Mouse (Mus musculus) skeletal muscle tissue, adult 2 months (tissue): ENCODE measurements around the gene Ggt5.

Experiments
- DNase-seq: peaks from one replicate; pipeline ENCODE4 v3.0.0-alpha.2; 2012; ENCODE audit warnings: low read depth, low spot score

The Ggt5 gene

DNA sequence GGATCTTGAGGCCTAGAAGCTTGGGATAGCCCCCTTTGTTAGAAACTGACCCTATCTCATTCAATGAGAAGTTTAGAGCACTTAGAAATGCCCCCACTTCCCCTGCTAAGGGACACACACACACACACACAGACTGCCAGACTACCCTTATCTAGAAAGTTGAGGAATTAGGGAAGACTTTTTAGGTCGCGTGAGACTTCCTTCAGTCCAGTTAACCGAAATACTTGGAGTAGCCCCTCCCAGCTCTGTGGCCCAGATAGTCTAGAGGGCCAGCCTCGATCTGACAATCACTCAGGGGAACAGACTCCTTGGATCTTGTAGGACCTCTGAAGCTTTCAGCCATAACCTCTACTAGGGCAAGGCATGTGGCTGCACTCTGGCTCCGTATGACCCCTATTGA is 21.1 kb upstream of the Ggt5 start:
- DNase-seq = no peak

DNA sequence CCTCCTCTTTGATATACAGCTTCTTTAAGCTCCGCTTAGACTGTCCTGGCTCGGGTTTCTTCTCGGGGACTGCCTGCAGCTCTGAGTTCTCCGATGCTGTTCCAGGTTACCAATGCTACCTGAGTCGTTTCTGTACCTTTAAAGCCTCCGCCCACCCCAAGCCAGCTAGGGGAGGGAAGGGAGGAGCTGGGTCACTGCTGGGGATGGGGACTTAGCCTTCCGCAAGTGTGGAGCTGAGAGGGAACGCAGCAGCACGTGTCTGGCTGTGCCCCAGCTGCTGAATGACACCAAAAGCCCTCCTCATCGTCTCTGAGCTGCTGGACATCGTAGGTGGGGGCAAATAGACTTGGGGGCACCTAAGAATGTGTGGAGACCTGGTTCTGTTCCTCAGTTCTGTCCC is 20.7 kb upstream of the Ggt5 start:
- no peak for DNase-seq

DNA sequence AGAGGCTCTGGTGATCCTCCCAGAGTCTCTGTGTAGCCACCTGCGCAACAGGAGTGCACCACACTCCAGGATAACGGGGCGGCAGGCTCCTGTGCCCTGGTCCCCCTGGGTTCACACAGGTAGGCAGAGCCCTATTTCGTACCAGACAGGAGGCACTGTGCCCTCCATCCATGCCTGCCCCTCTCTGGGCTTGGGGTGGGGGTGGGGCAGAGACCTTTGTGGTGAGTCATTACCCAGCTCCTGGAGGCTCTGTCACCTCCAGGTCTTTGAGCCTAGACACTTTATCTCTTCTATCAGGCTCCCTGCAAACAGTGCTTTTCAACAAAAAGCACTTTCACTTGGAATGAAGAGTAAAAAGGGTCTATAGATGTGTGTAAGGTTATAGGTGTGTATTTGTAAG is 20.3 kb upstream of the Ggt5 start:
- DNase-seq = no peak

DNA sequence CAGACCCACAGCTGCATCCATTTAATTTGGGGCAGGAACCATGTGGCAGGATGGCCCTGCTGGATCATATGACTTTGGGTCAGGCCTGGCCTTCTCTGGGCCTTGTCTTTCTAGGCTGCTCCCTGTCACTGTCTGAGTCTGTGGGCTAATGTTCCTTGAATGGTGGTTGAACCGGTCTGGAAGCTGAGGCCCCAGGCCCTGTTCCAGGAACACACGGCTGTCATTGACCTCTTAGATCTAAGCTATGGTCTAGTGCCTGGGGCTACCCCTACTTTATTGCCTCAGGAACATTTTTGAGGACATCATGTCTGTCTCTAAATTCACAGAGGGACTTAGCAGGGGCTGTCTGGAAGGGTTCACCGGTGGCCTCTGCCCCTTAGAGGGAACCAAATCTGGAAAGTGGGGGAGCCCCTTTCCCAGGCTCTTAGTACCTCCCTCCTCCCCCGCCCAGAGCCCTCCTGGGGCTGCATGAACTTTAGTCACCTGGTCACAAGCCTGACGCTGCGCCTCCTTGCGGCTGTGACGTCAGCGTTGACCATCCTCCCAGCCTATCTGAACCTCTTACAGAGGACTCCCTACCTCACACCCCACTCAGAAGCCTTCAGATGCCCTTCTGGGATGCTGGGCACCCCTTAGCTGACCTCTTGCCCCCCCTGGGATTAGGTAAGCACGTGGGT is 18.0 kb upstream of the Ggt5 start:
- DNase-seq = no peak

DNA sequence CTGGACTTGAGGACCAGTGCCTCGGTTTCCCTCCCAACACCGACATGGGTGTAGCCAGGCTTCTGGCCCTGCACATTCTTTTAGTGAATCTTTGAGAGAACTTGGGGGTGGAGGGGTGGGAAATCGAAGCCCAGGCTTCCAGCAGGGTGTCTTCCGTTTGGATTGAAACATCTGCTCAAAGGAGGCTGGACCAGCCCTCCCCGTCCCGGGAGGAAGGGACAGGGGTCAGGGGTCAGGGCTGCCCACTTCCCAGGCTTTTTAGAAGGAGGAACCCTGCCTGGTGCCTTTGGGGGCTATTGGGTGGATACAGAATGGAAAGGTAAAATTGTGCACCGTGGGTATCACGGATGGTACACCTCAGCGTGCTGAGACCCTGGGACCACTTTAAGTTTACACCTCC is 17.2 kb upstream of the Ggt5 start:
- DNase-seq = no peak

DNA sequence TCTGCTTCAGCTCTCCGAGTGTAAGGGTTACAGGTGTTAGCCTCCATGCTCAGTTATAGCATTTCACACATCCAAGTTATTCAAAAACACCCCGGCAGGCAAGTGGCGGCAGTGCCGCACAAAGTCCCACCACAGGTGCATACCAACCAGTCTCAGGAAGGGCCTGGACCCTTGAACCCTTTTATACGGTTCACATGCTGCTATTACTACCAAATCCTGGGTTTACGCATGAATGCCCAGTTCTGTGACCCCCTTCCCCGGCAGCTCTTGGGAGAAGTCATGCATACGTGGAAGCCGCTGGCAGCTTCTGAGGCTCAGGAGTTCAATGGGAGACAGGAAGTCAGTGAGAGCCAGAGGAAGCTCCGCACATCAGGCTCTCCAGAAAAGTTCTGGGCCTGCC is 16.0 kb upstream of the Ggt5 start:
- no peak for DNase-seq

DNA sequence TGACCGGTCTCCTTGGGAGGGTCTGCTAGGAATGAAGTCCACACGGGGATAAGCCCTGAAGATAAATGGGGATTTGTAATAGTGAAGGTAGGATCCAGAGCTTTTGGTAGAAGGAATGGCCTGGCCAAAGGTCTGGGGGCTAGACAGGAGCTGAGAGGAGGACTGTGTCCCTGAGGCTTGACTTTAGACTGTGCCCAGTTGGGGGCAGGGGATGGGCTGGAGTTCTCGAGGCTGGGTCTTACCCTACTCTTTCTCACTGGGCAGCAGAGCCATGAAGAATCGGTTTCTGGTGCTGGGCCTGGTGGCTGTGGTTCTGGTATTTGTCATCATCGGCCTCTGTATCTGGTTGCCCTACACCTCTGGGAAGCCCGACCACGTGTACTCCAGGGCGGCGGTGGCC is 15.2 kb upstream of the Ggt5 start:
- no peak for DNase-seq

DNA sequence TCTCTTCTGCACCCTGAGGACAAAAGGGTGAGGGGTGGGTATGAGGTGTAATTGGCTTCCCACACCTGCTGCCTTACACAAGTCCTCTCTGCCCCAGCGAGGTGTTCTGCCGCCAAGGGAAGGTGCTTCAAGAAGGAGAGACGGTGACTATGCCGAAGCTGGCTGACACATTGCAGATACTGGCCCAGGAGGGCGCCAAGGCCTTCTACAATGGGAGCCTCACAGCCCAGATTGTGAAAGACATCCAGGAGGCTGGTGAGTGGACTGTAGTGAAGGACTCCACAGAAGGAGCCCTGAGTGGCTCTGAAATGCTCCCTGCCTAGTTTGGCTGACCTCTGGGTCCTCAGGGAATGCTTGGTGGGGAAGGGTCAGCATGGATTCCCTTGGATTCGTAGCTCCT is 10.0 kb upstream of the Ggt5 start:
- DNase-seq = no peak

DNA sequence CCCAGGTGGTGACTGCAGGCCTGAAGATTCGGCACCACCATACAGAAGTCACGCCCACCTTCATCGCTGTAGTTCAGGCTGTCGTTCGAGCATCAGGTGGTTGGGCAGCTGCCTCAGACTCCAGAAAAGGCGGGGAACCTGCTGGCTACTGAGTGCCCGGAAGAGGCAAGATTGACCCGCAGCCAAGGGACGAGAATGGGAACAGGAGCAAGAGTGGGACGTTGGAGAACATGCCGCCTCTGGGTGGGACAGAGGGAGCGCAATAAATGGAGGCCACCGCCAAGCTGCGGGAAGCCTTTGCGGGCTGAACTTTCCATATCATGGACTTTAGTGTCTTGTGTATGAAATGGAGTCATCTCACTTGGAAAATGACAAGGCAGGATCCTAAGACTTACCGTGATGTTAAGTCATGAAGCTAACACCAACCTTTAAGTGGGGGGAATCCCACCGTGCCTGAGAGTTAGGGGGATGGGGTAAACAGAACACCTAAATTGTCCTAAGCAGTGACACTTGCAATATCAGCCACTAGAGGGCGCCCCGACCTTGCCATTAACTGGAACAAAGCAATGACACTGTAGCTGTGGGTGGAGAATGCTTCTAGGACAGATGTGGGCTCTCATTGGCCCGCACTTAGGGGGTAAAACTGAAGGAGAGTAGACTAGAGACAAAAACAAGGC is 3.1 kb upstream of the Ggt5 start:
- DNase-seq = peak; percentile 84

DNA sequence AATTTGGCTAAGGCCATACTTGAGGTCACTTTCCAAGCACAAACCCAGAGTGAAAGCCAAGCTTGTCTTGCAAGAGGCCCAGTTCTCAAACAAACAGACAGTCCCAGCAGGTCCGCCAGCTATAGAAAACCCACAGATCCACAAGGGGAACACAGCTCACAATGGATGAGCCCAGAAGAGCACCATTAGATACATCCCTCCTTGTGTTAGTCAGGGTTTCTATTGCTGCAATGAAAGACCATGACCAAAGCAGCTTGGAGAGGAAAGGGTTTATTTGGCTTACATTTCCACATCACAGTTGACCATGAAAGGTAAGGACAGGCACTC is 2.6 kb upstream of the Ggt5 start:
- no peak for DNase-seq

DNA sequence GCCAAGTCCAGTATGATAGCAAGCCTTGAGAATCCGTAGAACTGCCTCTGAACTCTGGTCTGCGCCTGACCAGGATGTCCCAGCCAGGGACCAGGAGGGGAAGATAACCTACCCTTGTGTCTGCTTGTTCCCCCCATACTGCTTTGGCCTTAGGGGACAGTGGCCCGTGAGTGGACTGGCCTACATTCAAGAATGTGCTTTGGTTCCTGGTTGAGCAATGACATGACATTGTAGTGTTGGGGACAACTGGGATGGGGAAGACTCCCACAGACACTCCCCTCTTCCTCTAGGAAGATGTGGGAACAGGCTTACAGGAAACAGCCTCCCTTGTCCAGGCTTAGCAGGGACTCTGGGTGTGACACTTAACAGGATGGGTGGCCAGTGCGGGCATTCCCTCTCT is 1.4 kb upstream of the Ggt5 start:
- DNase-seq = no peak

DNA sequence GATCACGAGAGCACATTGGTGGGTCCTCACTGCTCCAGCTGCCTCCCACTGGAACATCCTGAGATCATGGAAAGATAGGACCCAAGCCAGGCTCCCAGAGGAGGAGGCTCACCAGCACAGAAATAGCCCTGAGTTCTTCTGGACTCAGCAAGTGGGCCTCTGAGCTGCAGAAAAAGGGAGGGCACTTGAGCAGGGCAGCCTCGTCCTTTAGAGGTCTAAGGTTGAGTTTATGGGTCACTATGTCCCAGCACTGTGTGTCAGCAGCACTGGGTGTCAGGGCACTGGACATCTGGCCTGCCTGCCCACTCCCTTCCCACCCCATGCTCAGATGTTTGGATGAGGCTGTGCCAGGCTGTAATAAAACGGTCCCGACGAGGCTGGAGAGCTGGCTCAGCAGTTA is 804 bp upstream of the Ggt5 start:
- peak; percentile 74 for DNase-seq

DNA sequence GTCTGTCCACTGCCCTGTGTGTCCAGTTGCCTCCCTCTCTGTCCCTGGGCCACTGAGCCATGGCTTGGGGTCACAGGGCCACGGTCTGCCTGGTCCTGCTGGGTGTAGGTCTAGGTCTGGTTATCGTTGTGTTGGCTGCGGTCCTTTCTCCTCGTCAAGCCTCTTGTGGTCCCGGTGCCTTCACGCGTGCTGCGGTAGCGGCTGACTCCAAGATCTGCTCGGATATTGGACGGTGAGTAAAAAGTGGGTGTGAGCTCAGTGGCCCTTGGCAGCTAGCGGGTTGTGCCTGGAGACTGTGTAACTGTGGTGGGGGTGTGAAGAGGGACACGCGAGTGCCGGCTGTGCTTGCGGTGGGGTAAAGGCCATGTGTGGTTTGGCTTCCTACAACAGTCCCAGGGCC is 511 bp downstream of the Ggt5 start:
- DNase-seq = peak; percentile 44

DNA sequence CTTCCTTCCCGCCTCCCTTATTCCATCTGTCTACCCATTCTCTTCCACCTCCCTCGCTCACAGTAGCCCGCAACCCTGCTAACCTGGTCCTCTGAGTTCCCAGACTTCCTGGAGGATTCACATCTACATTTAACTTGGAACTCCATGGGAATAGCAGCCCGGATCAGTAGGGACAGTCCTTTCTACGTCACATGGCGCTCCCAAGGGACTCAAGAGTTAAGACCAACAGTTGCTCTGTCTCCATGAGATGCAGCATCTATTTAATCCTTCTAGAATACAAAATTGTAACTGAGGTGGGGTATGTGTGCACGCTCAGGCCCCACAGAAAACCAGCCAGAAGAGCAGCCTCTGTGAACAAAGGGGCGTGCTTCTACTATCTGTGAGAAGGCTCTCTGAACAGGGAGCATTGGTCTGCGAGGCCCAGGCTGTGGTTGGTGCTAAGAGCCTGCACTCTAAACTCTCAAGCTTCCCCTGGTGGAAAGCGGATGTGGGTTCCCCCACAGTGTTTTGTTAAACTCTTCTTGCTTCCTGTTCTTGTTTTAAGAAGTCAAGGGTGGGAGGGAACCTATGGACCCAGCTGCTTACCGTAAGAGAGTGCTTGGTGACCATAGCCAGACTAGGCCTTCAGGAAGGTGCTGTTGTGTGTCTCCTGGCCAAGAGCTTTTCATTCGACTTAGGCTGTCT is 2.2 kb downstream of the Ggt5 start:
- DNase-seq = peak; percentile 73

DNA sequence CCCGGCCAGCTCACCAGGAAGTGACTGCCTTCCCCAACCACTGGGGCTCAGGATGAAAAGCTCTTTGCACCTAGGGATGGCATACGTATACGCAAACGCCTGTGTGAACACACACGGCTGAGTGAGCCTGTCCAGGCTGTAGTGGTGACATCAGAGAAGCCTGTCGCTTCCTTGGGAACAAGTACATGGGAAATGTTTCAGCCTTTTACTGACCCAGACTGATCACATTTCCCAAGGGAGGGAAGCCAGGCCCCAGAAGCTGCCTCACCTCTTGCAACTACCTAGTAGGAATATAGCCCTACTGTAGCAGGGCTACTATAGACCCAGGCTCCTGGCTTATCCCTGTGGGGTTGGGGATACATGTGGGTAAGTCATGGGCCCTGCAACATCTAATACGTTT is 3.4 kb downstream of the Ggt5 start:
- DNase-seq = peak; percentile 38

DNA sequence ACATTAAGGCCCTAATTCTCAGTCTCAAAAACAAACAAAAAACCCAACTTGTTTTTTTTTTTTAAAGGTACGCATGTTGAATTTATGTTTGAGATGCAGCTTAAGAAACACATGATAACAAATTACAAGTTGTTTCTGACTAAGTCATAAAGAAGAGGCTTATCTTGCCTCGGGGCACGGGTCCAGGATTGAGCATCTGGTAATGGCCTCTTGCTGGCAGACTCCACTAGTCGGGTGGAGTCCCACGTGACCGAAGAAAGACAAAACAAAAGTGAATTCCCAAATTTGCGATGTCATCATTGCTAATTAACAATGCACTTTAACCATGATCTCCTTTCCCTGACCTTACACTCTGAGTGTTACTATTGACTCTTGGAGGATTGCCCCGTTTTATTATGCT is 6.8 kb downstream of the Ggt5 start:
- DNase-seq = peak; percentile 72

DNA sequence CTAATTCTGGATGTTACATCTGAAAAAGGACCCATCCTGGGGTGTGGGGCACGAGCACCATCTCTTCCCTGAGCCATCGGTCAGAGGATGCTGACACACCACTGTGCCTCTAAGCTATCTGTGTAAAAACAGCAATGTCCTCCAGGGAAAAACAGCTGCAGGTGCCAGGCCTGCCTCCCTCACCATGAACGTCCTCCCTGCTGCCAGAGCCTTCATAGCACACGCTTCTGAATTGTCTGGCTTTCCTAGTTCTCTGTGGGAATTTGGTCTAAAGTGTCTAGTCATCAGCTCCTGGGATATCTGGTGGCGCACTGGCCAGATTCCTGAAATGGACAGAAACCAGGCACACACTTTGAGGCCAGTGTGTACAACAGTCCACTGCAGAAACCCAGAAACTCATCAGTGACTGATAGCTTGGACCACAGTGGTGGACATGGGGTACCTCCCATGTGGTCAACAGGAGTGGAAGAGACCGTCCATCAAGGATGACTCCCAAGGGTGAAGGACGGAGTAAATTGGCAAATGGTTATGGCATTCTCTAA is 11.1 kb downstream of the Ggt5 start:
- no peak for DNase-seq

DNA sequence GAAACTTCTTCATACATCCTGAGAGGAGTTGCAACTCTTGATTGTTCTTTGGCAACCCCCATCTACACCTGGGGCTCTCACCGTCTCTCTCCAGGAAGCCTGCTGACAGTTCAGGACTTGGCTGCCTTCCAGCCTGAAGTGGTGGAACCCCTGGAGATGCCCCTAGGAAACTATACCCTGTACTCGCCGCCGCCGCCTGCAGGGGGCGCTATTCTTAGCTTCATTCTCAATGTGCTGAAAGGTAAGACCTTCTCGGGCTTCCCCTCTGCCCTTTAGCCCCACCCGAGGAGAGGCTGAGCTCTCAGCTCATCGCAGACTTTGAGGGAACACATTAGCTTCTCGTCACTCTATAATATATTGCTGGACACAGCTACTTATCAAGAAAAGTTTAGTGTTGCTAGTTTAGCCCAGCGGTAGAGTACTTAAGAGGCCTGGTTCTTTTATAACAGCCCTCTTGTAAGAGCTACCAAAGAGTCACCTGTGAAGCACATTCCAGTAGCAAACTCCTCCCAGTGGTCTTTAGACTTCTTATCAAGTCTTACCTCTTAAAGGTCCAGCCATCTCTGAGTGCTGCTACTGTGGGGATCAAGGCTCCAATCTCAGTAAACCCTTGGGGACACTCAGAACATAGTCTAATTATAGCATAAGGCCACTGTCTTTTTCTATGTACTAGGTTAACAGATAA is 16.2 kb downstream of the Ggt5 start:
- no peak for DNase-seq

DNA sequence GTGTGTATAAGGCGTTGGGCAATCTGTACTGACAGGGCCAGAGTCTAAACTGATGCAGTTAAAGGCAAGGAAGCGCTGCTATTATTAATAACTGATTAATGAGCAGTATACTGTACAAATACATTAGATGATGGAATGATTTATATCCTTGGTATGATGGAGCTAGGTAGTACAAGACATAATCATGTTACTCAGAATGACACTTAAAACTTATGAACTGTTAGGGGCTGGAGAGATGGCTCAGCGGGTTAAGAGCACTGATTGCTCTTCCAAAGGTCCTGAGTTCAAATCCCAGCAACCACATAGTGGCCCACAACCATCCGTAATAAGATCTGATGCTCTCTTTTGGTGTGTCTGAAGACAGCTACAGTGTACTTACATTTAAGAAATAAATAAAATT is 18.1 kb downstream of the Ggt5 start:
- DNase-seq = no peak

DNA sequence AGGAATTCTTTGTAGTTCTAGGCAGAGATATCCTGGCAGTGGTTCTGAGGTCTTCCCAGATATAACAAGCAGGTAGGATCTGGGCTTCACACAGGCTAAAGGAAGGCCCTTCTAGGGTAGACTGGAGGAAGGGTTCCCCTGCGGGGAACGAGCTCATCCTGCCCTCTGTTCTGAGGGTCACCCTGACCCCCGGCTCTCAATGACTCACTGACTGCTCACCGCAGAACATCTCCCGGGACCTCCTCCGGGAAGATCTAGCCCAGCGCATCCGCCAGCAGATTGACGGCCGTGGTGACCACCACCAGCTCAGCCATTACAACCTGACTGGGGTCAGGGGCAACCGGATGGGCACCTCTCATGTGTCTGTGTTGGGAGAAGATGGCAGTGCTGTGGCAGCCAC is 19.8 kb downstream of the Ggt5 start:
- no peak for DNase-seq

DNA sequence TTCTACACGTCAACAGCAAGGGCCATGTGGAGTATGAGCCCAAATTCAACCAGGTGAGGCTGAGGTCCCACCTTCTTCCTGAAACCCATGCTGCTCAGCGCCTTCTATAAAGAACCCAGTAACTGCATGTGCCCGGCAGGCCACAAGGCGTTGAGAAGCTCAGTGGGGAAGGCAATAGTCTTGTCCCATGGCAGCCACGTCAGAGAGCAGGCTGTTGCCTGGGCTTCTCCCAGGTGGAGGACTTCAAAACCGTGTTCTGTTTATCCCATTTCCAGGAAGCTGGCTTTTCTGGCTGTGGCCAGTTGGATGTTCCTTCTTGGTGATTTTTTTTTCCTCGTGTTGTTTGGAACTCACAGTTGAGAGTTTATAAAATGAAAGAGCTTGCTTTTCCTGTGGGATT is 21.3 kb downstream of the Ggt5 start:
- DNase-seq = no peak

DNA sequence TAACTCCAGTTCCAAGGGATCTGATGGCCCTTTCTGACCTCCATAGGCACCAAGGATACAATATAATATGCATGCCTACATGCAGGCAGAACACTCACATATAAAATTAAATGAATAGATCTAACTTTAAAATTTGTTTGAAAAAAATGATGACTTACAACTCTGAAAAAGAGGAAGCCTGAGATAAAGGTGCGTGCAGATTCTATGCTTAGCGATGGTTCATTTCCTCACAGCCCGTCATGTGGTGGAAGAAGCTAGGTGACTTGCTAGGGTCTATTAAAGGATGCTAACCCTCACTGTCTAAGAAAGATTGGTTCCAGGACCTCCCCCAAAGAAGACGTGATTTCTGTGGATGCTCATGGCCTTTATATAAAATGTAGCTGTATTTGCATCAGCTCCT is 26.9 kb downstream of the Ggt5 start:
- DNase-seq = no peak

DNA sequence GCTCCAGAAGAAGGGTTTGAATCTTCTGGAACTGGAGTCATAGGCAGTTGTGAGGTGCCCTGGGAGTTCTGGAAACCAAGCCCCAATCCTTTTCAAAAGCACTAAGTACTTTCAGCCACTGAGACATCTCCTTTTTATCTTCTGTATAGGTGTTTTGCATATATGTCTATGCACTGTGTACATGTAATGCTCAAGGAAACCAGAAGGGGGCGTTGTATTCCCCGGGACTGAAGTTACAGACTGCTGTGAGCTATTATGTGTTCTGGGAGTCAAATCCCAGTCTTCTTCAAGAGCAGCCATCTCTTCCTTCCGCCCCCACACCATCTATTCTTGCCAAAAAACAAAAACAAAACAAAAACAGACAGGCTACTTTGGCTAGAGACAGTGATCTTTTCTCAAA is 31.7 kb downstream of the Ggt5 start:
- DNase-seq = no peak
